Mouse (Mus musculus) heart, postnatal 0 days (tissue): ENCODE data around the gene Comt. TPM values are rescaled to one million over a fixed set of nuclear protein-coding genes. Genes with fewer than 3 reads are reported as not detected.

Experiments
- ATAC-seq: fragments of 200-750 bp; cut with Nextera tagmentation; 2 replicates; pipeline ENCODE4 v1.8.0; 2017; ENCODE audit warnings: low read depth, moderate number of reproducible peaks, moderate library complexity; ENCODE audit not compliant: insufficient read depth
- DNase-seq: peaks from one replicate; pipeline ENCODE4 v3.0.0-alpha.2; 2016; ENCODE audit warnings: low spot score
- H3K27ac ChIP-seq: fragments of 300-500 bp; sonication (generic); 2 replicates; pipeline ENCODE4 v1.5.1; 2014; ENCODE audit warnings: low read depth, mild to moderate bottlenecking
- H3K27me3 ChIP-seq: fragments of 300-500 bp; sonication (generic); 2 replicates; pipeline ENCODE4 v1.6.1; 2014; ENCODE audit warnings: low read length, mixed read lengths; ENCODE audit not compliant: control insufficient read depth, insufficient read depth
- H3K36me3 ChIP-seq: fragments of 300-500 bp; sonication (generic); replicated peaks from 2 replicates; pipeline ENCODE4 v1.6.1; 2014; ENCODE audit warnings: low read length, mixed read lengths; ENCODE audit not compliant: control insufficient read depth, insufficient read depth
- H3K4me1 ChIP-seq: fragments of 300-500 bp; sonication (generic); 2 replicates; pipeline ENCODE4 v1.6.1; 2014; ENCODE audit warnings: antibody characterized with exemption; ENCODE audit not compliant: control insufficient read depth, insufficient read depth
- H3K4me2 ChIP-seq: fragments of 300-500 bp; sonication (generic); 2 replicates; pipeline ENCODE4 v1.6.1; 2014; ENCODE audit warnings: low read depth, mild to moderate bottlenecking, low read length, moderate library complexity
- H3K4me3 ChIP-seq: fragments of 300-500 bp; sonication (generic); 2 replicates; pipeline ENCODE4 v1.5.1; 2014; ENCODE audit warnings: low read depth, low read length
- H3K9ac ChIP-seq: fragments of 300-500 bp; sonication (generic); replicated peaks from 2 replicates; pipeline ENCODE4 v1.6.1; 2014; ENCODE audit warnings: low read depth, low read length, mixed read lengths
- H3K9me3 ChIP-seq: fragments of 300-500 bp; sonication (generic); replicated peaks from 2 replicates; pipeline ENCODE4 v1.6.1; 2016; ENCODE audit warnings: low read length; ENCODE audit not compliant: control insufficient read depth
- CTCF ChIP-seq: IDR thresholded peaks from 2 replicates; pipeline ENCODE4 v1.5.1; 2016; ENCODE audit warnings: antibody characterized with exemption, control low read depth, low read depth
- EP300 ChIP-seq: IDR thresholded peaks from 2 replicates; pipeline ENCODE4 v1.6.1; 2016; ENCODE audit warnings: antibody characterized with exemption, low read depth
- WGBS: fragments of 180-500 bp; shearing (Covaris S2); extraction: QIAGEN DNeasy Blood & Tissue Kit; methylation state at CpG from one replicate; pipeline ENCODE4 v1.1.7; 2014; 5-methylcytosine and 5-hydroxymethylcytosine counted together
- microRNA-seq: library from miRNA; unstranded; fragments of <30 nt; microRNA quantifications from one replicate; pipeline ENCODE4, GENCODE M21; 2016
- polyA plus RNA-seq: library from polyadenylated mRNA; unstranded; fragments of >200 nt; fragmentation: Nextera tagmentation; extraction: Ambion mirVana; gene quantifications from 2 replicates; pipeline ENCODE4 v1.2.1, GENCODE M21; 2015
- total RNA-seq: library from RNA; depleted of rRNA; stranded (reverse); fragments of >200 nt; gene quantifications from 2 replicates; pipeline ENCODE4 v1.2.3, GENCODE M21; 2014; ENCODE audit warnings: low replicate concordance; rRNA removed

Comt gene
- total and polyA plus RNA-seq, 2 experiments from 2014 or later: 155 to 168 TPM

DNA sequence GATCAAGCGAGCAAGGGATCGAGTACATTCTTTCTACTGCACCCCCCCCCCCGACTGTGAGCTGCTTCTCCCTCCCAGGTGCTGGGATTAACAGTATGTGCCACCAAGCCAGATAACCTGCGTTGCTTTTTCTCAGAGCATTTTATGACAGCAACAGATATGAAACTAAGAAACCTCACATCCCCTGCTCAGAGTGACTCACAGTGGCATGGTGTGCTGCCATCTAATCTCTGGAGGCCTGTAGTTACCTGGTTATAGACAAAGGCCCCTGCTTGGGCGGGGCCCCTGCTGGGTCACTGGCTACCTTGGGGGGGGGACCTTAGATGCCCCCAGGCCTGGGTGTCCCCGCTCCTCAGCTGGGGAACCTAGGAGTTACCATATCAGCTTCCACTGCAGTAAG lies 68.7 kb downstream of the Comt start:
- Histone ChIP-seq H3K9me3 (no peaks in the 10 kb centered on the region), H3K9ac (no peak overlapping the region), H3K27me3 (no peaks in the 10 kb centered on the region), H3K36me3 (no peaks in the 10 kb centered on the region), H3K27ac (no peak overlapping the region), H3K4me3 (no peak overlapping the region), H3K4me2 (no peak overlapping the region), H3K4me1 (no peaks in the 10 kb centered on the region)
- 78% methylated on average over 6 of the region's 6 CpGs for WGBS
- ATAC-seq (no peak), DNase-seq (no peak)
- TF ChIP-seq CTCF (no peak), EP300 (no peak)

DNA sequence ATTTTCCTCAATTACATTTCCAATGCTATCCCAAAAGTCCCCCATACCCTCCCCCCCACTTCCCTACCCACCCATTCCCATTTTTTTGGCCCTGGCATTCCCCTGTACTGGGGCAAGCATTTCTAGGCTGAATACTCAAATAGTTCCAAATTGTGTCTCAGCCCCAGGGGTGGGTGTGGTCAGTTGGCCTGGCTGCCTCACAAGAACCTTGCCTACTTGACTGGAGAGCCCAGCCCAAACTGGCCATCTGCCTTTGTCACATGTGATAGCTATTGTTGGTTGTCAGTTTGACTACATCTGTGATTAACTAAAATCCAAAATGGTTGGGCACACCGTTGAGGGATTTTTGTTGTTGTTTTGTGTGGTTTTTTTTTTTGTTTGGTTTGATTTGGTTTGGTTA lies 69.7 kb downstream of the Comt start:
- Histone ChIP-seq H3K9me3 (no peaks in the 10 kb centered on the region), H3K9ac (no peak overlapping the region), H3K4me2 (no peak overlapping the region), H3K36me3 (no peaks in the 10 kb centered on the region), H3K27ac (no peak overlapping the region), H3K4me1 (no peaks in the 10 kb centered on the region), H3K27me3 (no peaks in the 10 kb centered on the region), H3K4me3 (no peak overlapping the region)
- ATAC-seq (no peak), DNase-seq (no peak)
- TF ChIP-seq CTCF (no peak), EP300 (no peak)
- WGBS: 83% methylated on average over 1 of the region's 1 CpGs

Small RNA genes lying within 50 kb of the gene (microRNA-seq; reads per million reads assigned to microRNA genes)
- gene Gm26219: not detected

Other genes with a start within 250 kb of the Comt start
- gene Ccdc188, start 209.0 kb downstream of the Comt start, total RNA-seq: not detected in 2 replicates
- gene Ccdc188, start 209.0 kb downstream of the Comt start, polyA plus RNA-seq: not detected in 2 replicates
- gene Zdhhc8, start 191.7 kb downstream of the Comt start, total RNA-seq: 27.7 and 47.0 TPM in 2 replicates
- gene Zdhhc8, start 191.7 kb downstream of the Comt start, polyA plus RNA-seq: 15.4 and 16.4 TPM in 2 replicates
- 27.2 and 30.6 TPM in 2 replicates for gene Trmt2a, start 178.2 kb downstream of the Comt start, total RNA-seq
- gene Trmt2a, start 178.2 kb downstream of the Comt start, polyA plus RNA-seq: 31.6 and 33.9 TPM in 2 replicates
- gene Ranbp1, start 178.1 kb downstream of the Comt start, total RNA-seq: 51.3 and 65.1 TPM in 2 replicates
- gene Ranbp1, start 178.1 kb downstream of the Comt start, polyA plus RNA-seq: 210 and 213 TPM in 2 replicates
- gene Gm49776, start 168.5 kb downstream of the Comt start, total RNA-seq: not detected in 2 replicates
- gene Gm49776, start 168.5 kb downstream of the Comt start, polyA plus RNA-seq: 0.82 TPM in 1 of 2 replicates, not detected in the other
- 23.4 and 23.5 TPM in 2 replicates for gene Dgcr8, start 137.6 kb downstream of the Comt start, total RNA-seq
- gene Dgcr8, start 137.6 kb downstream of the Comt start, polyA plus RNA-seq: 8.9 and 9.6 TPM in 2 replicates
- gene Tango2, start 78.7 kb downstream of the Comt start, total RNA-seq: 55.3 and 56.9 TPM in 2 replicates
- 65.8 and 69.0 TPM in 2 replicates for gene Tango2, start 78.7 kb downstream of the Comt start, polyA plus RNA-seq
- gene Arvcf, start 78.7 kb downstream of the Comt start, total RNA-seq: 62.1 and 95.5 TPM in 2 replicates
- 22.5 and 22.6 TPM in 2 replicates for gene Arvcf, start 78.7 kb downstream of the Comt start, polyA plus RNA-seq
- gene Txnrd2, start 468 bp downstream of the Comt start, total RNA-seq: 12.7 and 14.7 TPM in 2 replicates
- 40.0 and 41.2 TPM in 2 replicates for gene Txnrd2, start 468 bp downstream of the Comt start, polyA plus RNA-seq
- 0.43 and 2.2 TPM in 2 replicates for gene Gnb1l, start 71.9 kb upstream of the Comt start, total RNA-seq
- gene Gnb1l, start 71.9 kb upstream of the Comt start, polyA plus RNA-seq: 7.5 and 8.5 TPM in 2 replicates
- 0.42 and 1.6 TPM in 2 replicates for gene Rtl10, start 72.0 kb upstream of the Comt start, total RNA-seq
- gene Rtl10, start 72.0 kb upstream of the Comt start, polyA plus RNA-seq: 0.94 and 1.2 TPM in 2 replicates
- gene Tbx1, start 163.8 kb upstream of the Comt start, total RNA-seq: 2.1 TPM in 1 of 2 replicates, not detected in the other
- 0.11 and 0.14 TPM in 2 replicates for gene Tbx1, start 163.8 kb upstream of the Comt start, polyA plus RNA-seq
- 2.1 and 5.4 TPM in 2 replicates for gene Gp1bb, start 195.6 kb upstream of the Comt start, total RNA-seq
- 3.0 TPM in 2 replicates for gene Gp1bb, start 195.6 kb upstream of the Comt start, polyA plus RNA-seq
- gene Gm49601, start 199.6 kb upstream of the Comt start, total RNA-seq: not detected in 2 replicates
- gene Gm49601, start 199.6 kb upstream of the Comt start, polyA plus RNA-seq: 0.32 and 0.34 TPM in 2 replicates
- 8.7 and 12.3 TPM in 2 replicates for gene Sept5, start 203.1 kb upstream of the Comt start, total RNA-seq
- gene Sept5, start 203.1 kb upstream of the Comt start, polyA plus RNA-seq: 3.8 and 5.5 TPM in 2 replicates